Mouse (Mus musculus) brown adipose tissue, adult 24 weeks (tissue): ENCODE measurements at regions not wholly inside any gene's neighbourhood (a gene's known extent, or its start where the extent isn't known, plus 50 kb on each side); places are given as distances from the start of the nearest gene placed in this dataset.

ENCODE experiments used
- H3K27ac ChIP-seq: fragments of 200-500 bp; replicated peaks from 2 replicates; pipeline ENCODE4 v1.5.1; 2012; ENCODE audit warnings: low read depth, mild to moderate bottlenecking, low read length
- H3K4me1 ChIP-seq: fragments of 200-500 bp; 2 replicates; pipeline ENCODE4 v1.6.1; 2012; ENCODE audit warnings: low read length, mixed read lengths; ENCODE audit not compliant: control insufficient read depth, insufficient read depth, insufficient read length
- H3K4me3 ChIP-seq: fragments of 200-500 bp; 2 replicates; pipeline ENCODE4 v1.5.1; 2012; ENCODE audit warnings: low read depth, mild to moderate bottlenecking, low read length, moderate library complexity; ENCODE audit not compliant: insufficient read depth

- Histone ChIP-seq H3K4me1 (no peaks in the 10 kb centered on the region), H3K4me3 (no peak overlapping the region), H3K27ac (no peak overlapping the region)
These were observed 242.0 kb downstream of the Rpl10-ps3 start for GRCm38 (mm10) chr9:50102766-50103165.

GRCm38 (mm10) chr9:50101061-50101460, 243.7 kb downstream of the Rpl10-ps3 start:
- no peak overlapping the region for H3K27ac ChIP-seq
- no peak overlapping the region for H3K4me3 ChIP-seq
- H3K4me1 ChIP-seq = no peaks in the 10 kb centered on the region

GRCm38 (mm10) chr9:50090968-50091367, 253.8 kb downstream of the Rpl10-ps3 start:
- Histone ChIP-seq H3K4me3 (no peak overlapping the region), H3K27ac (no peak overlapping the region)

GRCm38 (mm10) chr9:50089916-50090315, 254.9 kb downstream of the Rpl10-ps3 start:
- Histone ChIP-seq H3K4me3 (no peak overlapping the region), H3K27ac (no peak overlapping the region), H3K4me1 (no peaks in the 10 kb centered on the region)

More at GRCm38 (mm10) chr9:50090968-50091367, 253.8 kb downstream of the Rpl10-ps3 start:
- H3K4me1 ChIP-seq = no peaks in the 10 kb centered on the region

GRCm38 (mm10) chr9:50080205-50080604, 264.6 kb downstream of the Rpl10-ps3 start:
- H3K27ac ChIP-seq = no peak overlapping the region
- H3K4me1 ChIP-seq = no peaks in the 10 kb centered on the region
- H3K4me3 ChIP-seq = no peak overlapping the region

- Histone ChIP-seq H3K27ac (no peak overlapping the region), H3K4me3 (no peak overlapping the region)
These were observed 269.9 kb upstream of the Ncam1 start for GRCm38 (mm10) chr9:50068576-50068975.

GRCm38 (mm10) chr9:50067729-50068225, 269.1 kb upstream of the Ncam1 start:
- no peaks in the 10 kb centered on the region for H3K4me1 ChIP-seq
- no peak overlapping the region for H3K27ac ChIP-seq
- H3K4me3 ChIP-seq = no peak overlapping the region

More at GRCm38 (mm10) chr9:50068576-50068975, 269.9 kb upstream of the Ncam1 start:
- no peaks in the 10 kb centered on the region for H3K4me1 ChIP-seq

GRCm38 (mm10) chr9:50064505-50065229, 265.9 kb upstream of the Ncam1 start:
- H3K27ac ChIP-seq = no peak overlapping the region
- no peaks in the 10 kb centered on the region for H3K4me1 ChIP-seq
- no peak overlapping the region for H3K4me3 ChIP-seq

- no peak overlapping the region for H3K4me3 ChIP-seq
- H3K27ac ChIP-seq = no peak overlapping the region
- H3K4me1 ChIP-seq = no peaks in the 10 kb centered on the region
These were observed 239.5 kb upstream of the Ncam1 start for GRCm38 (mm10) chr9:50038231-50038630.

GRCm38 (mm10) chr9:50032322-50033158, 233.8 kb upstream of the Ncam1 start:
- Histone ChIP-seq H3K27ac (no peak overlapping the region), H3K4me3 (no peak overlapping the region), H3K4me1 (no peaks in the 10 kb centered on the region)

GRCm38 (mm10) chr9:50031318-50031717, 232.6 kb upstream of the Ncam1 start:
- no peak overlapping the region for H3K4me3 ChIP-seq
- no peak overlapping the region for H3K27ac ChIP-seq

GRCm38 (mm10) chr9:50029030-50029429, 230.3 kb upstream of the Ncam1 start:
- Histone ChIP-seq H3K27ac (no peak overlapping the region), H3K4me3 (no peak overlapping the region), H3K4me1 (no peaks in the 10 kb centered on the region)

More at GRCm38 (mm10) chr9:50031318-50031717, 232.6 kb upstream of the Ncam1 start:
- H3K4me1 ChIP-seq = no peaks in the 10 kb centered on the region

GRCm38 (mm10) chr9:50028573-50028972, 229.8 kb upstream of the Ncam1 start:
- no peak overlapping the region for H3K27ac ChIP-seq
- H3K4me3 ChIP-seq = no peak overlapping the region
- no peaks in the 10 kb centered on the region for H3K4me1 ChIP-seq

- Histone ChIP-seq H3K4me3 (no peak overlapping the region), H3K27ac (no peak overlapping the region), H3K4me1 (no peaks in the 10 kb centered on the region)
These were observed 226.1 kb upstream of the Ncam1 start for GRCm38 (mm10) chr9:50024820-50025219.

- H3K4me3 ChIP-seq = no peak overlapping the region
- no peak overlapping the region for H3K27ac ChIP-seq
- H3K4me1 ChIP-seq = no peaks in the 10 kb centered on the region
These were observed 214.9 kb upstream of the Ncam1 start for GRCm38 (mm10) chr9:50013602-50014001.
